Mouse (Mus musculus): ENCODE results near the gene Fndc11.

GRCm38 (mm10) chr2:181212389-181213020 is 7.3 kb upstream of the Fndc11 start:
- TF ChIP-seq POLR2A (IDR thresholded peaks at IDR 0.05; ENCODE audit: extremely low read depth, insufficient read depth, low read length) (no peak), CTCF (IDR thresholded peaks at IDR 0.05; ENCODE audit: low read depth, low read length) (no peak)
